Mouse (Mus musculus): ENCODE data around the gene Fabp6.

The Fabp6 gene

GRCm38 (mm10) chr11:43601440-43601839, at the start of gene Fabp6:
Gene Fabp6, minus strand, starts transcription at chr11:43601540.
- DNase-seq (ENCODE audit: low spot score in 2 of 2), result no peak

GRCm38 (mm10) chr11:43645286-43645685, 43.9 kb upstream of the Fabp6 start:
- DNase-seq (ENCODE audit: low spot score in 2 of 2), result no peak

- peak; percentile 59 to 70 for DNase-seq (ENCODE audit: low spot score in 2 of 2)
Observed at GRCm38 (mm10) chr11:43643180-43643591, 41.8 kb upstream of the Fabp6 start.

- DNase-seq (ENCODE audit: low spot score in 2 of 2), result no peak
Observed at GRCm38 (mm10) chr11:43638486-43638885, 37.1 kb upstream of the Fabp6 start.

- no peak for DNase-seq (ENCODE audit: low spot score in 2 of 2)
Observed at GRCm38 (mm10) chr11:43636761-43637160, 35.4 kb upstream of the Fabp6 start.

GRCm38 (mm10) chr11:43633658-43634401, 32.5 kb upstream of the Fabp6 start:
- DNase-seq (ENCODE audit: low spot score in 2 of 2), result peak in 1 of 2 experiments; percentile 36

- DNase-seq (ENCODE audit: low spot score in 2 of 2), result no peak
Observed at GRCm38 (mm10) chr11:43633165-43633564, 31.8 kb upstream of the Fabp6 start.

GRCm38 (mm10) chr11:43632566-43632965, 31.2 kb upstream of the Fabp6 start:
- no peak for DNase-seq (ENCODE audit: low spot score in 2 of 2)

GRCm38 (mm10) chr11:43631645-43632044, 30.3 kb upstream of the Fabp6 start:
- DNase-seq (ENCODE audit: low spot score in 2 of 2), result no peak

- DNase-seq (ENCODE audit: low spot score in 2 of 2), result no peak
Observed at GRCm38 (mm10) chr11:43626927-43627645, 25.7 kb upstream of the Fabp6 start.

- peak in 1 of 2 experiments; percentile 27 for DNase-seq (ENCODE audit: low spot score in 2 of 2)
Observed at GRCm38 (mm10) chr11:43626300-43626926, 25.1 kb upstream of the Fabp6 start.

GRCm38 (mm10) chr11:43624341-43624740, 23.0 kb upstream of the Fabp6 start:
- DNase-seq (ENCODE audit: low spot score in 2 of 2), result no peak

- DNase-seq (ENCODE audit: low spot score in 2 of 2), result no peak
Observed at GRCm38 (mm10) chr11:43621769-43622168, 20.4 kb upstream of the Fabp6 start.

GRCm38 (mm10) chr11:43618403-43618802, 17.1 kb upstream of the Fabp6 start:
- DNase-seq (ENCODE audit: low spot score in 2 of 2), result no peak

- no peak for DNase-seq (ENCODE audit: low spot score in 2 of 2)
Observed at GRCm38 (mm10) chr11:43617924-43618323, 16.6 kb upstream of the Fabp6 start.

- DNase-seq (ENCODE audit: low spot score in 2 of 2), result peak; percentile 20 to 49
Observed at GRCm38 (mm10) chr11:43612834-43613488, 11.6 kb upstream of the Fabp6 start.

- peak in 1 of 2 experiments; percentile 20 for DNase-seq (ENCODE audit: low spot score in 2 of 2)
Observed at GRCm38 (mm10) chr11:43610662-43611033, 9.3 kb upstream of the Fabp6 start.

- no peak for DNase-seq (ENCODE audit: low spot score in 2 of 2)
Observed at GRCm38 (mm10) chr11:43610006-43610661, 8.8 kb upstream of the Fabp6 start.

GRCm38 (mm10) chr11:43608440-43608839, 7.1 kb upstream of the Fabp6 start:
- DNase-seq (ENCODE audit: low spot score in 2 of 2), result no peak

- no peak for DNase-seq (ENCODE audit: low spot score in 2 of 2)
Observed at GRCm38 (mm10) chr11:43605859-43606258, 4.5 kb upstream of the Fabp6 start.

- DNase-seq (ENCODE audit: low spot score in 2 of 2), result no peak
Observed at GRCm38 (mm10) chr11:43604891-43605290, 3.6 kb upstream of the Fabp6 start.

GRCm38 (mm10) chr11:43604207-43604606, 2.9 kb upstream of the Fabp6 start:
- DNase-seq (ENCODE audit: low spot score in 2 of 2), result no peak
